Mouse (Mus musculus) activated CD4-positive, CD25-positive, alpha-beta regulatory T cell, adult 4 months (primary cell): ENCODE results near the gene Pou2f2. TPM values are rescaled to one million over a fixed set of nuclear protein-coding genes. Genes with fewer than 3 reads are reported as not detected.

ENCODE experiments used
- ATAC-seq: one replicate; pipeline ENCODE4 v1.8.0; 2017
- polyA plus RNA-seq, 2 experiments: library from polyadenylated mRNA; unstranded; fragments of 100-300 nt; shearing (Covaris generic); gene quantifications; one replicate each; pipeline ENCODE4 v1.2.1; 2017

The Pou2f2 gene
- polyA plus RNA-seq, 2 experiments from 2014 or later, result 19.1 to 25.3 TPM

DNA sequence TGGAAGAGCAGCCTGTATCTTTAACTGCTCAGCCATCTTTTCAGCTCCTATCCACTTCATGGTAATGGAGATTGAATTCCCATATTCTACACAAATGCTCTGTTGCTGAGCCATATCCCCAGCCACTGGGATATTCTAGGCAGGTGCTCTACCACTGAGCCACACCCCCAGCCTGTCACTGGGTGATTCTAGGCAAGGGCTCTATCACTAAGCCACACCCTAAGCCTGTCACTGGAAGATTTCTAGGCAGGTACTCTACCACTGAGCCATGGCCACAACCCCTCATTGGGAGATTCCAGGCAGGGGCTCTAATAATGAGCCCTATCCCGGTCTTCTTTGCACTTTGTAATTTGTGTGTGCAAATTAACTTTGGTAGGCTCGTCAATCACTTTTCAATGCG lies 15.6 kb upstream of the Pou2f2 start:
- no peak for ATAC-seq

DNA sequence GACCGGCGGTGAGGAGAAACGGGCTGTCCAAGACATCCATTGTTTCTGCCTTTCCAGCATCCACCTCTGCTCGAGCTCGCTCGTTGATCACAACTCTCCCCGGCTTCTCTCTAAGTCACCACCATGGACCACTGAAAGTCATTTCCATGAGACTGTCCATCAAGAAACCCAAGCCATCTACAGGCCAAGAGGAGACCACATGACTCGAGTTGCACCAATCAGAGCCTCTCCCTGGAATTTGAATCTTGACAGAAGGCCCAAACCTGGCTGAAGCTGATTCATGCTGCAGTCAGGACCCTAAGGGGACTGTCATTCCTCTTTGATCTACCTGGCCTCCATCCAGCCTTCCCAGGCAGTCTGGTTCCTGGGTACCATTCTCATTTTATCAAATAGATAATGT lies 12.6 kb upstream of the Pou2f2 start:
- no peak for ATAC-seq

DNA sequence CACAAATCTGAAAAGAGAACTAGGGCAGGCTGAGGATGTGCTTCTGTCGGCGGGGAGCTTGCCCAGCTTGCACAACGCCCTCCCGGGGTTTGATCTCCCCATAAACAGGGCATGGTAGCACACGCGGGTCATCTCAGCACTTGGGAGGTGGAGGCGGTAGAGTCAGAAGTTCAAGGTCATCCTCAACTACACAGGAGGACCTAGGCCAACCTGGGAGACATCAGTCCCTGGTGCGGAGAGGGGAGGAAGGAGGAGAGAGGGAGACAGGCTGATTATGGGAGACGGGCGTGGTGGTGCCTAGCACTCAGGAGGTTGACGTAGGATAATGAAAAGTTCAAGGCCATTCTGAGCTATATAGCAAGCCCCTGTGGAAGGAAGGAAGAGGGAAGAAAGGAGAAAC lies 11.3 kb upstream of the Pou2f2 start:
- ATAC-seq, result no peak

- ATAC-seq, result peak; percentile 57
These were observed 8.4 kb upstream of the Pou2f2 start for GRCm38 (mm10) chr7:25187662-25188650.

- no peak for ATAC-seq
These were observed 4.6 kb upstream of the Pou2f2 start for GRCm38 (mm10) chr7:25184091-25184490.

DNA sequence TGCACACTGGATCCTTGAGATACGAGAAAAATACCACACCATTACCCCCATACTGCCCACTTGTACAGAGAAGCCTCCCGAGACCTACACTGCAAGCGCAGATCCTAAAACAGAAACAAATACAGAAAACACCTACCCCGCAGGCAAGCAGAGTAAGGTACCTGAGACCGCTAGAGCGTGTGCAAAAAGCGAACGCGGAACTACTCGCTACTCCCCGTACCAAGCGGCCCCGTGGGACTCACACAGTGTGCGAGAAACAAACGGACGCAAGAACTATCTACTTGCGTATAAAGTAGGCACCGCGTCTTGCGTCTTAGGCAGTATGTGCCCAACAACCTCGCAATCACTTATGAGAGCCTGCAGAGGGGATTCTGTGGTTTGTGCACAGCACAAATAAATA lies 2.3 kb upstream of the Pou2f2 start:
- ATAC-seq, result no peak

GRCm38 (mm10) chr7:25181331-25181790 lies 1.8 kb upstream of the Pou2f2 start:
- peak; percentile 50 for ATAC-seq

DNA sequence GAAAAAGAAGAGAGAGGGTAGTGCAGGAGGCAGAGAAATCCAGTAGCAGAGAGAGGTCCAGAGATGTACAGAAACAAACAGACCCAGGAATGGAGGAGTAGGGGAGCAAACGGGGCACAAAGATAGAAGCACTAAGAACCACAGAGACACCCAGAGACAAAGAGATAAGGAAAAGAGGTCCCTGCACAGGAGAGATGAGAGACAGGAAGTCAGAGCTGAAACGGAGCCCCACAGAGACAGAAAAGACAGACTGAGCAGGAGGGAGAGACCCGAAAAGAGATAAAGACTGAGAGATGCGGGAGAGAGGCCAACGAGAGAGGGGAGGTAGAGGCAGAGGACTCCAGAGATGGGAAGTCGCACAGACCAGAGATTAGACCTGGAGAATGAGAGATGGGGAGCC lies 986 bp upstream of the Pou2f2 start:
- no peak for ATAC-seq

DNA sequence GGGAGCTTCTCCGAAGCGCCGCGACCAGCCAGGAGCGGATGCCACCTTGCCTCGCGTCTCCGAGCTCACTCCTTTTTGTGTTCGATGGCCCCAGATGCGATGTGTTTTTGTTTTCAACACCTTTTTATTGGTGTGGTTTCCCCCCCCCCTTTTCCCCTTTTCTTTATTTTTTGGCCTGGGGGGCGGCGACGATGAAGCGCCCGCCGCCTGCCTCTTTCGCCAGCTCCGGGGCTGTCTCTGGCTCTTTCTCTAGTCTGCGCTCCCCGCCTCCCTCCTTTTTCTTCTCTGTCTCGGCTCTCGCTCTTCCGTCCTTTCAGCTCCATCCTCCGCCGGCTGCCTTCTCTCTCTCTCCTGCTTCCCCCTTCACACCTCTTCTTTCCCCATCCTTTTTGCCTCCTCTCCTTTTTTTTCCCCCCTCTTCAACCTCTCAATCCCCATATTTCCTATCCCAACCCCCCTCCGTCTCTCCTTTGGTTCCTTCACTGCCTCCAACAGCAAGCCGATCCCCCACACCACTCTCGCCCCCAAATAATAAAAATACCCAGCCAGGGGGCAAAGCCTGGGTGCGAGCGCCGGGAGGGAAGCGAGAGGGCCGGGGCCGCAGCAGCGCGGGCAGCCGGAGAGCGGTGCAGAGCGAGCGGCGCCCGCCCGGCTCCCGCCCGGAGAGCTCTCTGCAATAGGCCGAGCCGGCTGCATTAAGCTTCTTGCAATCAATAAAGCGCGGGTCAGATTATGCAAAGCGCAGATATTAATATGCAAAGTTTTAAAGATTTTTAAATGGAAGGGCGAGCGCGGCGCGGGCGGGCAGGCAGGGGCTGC lies 530 bp downstream of the Pou2f2 start:
- no peak for ATAC-seq

GRCm38 (mm10) chr7:25178317-25178716 lies 1.2 kb downstream of the Pou2f2 start:
- ATAC-seq, result no peak

DNA sequence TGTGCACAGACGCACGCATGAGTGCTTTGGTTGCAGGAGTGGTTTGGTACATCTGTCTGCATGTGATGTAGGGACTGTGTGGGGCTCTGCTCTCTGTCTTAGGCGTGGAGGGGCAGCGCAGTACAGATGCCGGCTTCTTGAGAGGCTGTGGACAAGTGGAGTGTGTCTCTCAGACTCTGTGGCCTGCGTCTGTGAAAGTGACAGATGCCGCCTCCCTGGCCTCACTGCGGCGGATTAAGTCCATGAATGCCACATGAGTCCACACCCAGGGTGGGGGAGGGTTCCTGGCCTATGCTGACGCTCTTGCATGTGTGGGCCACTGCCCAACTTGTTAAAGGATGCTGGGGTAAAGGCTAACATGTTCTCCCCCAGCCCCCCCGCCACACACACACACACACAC lies 5.2 kb downstream of the Pou2f2 start:
- ATAC-seq, result no peak

DNA sequence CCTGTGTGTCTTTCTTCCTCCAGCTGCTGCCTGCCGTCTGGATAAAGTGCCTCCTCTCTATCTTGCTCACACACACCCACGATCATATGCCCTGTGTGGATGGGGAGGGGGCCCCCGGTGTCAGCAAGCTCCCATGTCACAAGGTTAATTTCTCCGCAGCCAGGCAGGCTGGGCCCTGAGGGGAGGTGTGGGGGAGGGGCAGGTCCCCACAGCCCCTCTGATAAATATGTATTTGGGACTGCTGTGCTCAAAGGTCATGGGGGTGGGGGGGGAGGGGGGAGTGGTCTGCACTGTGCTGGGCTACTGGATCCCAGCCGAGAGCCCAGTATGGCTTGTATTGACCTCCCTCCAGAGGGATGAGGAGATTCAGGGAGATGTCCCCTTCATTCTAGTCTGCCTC lies 6.9 kb downstream of the Pou2f2 start:
- ATAC-seq, result no peak

GRCm38 (mm10) chr7:25170583-25170982 lies 8.9 kb downstream of the Pou2f2 start:
- ATAC-seq, result no peak

DNA sequence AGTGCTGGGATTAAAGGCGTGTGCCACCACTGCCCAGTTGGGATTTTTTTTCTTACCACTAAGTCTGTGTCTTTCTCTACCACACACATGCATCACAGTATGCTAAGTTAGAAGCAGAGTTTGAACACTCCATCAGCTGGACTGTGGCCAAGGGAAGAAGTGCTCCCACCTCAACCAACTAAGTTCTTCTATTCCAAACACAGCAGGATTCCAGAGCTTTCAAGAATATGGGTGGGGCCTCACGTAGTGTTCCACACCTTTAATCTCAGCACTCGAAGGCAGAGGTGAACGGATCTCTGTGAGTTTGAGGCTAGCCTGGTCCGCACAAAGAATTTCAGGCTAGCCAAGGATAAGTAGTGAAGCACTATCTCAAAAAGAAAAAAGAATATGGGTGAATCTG lies 13.4 kb downstream of the Pou2f2 start:
- ATAC-seq, result no peak

GRCm38 (mm10) chr7:25156158-25156648 lies 23.3 kb downstream of the Pou2f2 start:
- ATAC-seq, result no peak

GRCm38 (mm10) chr7:25155469-25156157 lies 23.9 kb downstream of the Pou2f2 start:
- peak; percentile 93 for ATAC-seq

GRCm38 (mm10) chr7:25154648-25155047 lies 24.9 kb downstream of the Pou2f2 start:
- no peak for ATAC-seq

- no peak for ATAC-seq
These were observed 25.7 kb downstream of the Pou2f2 start for GRCm38 (mm10) chr7:25153841-25154240.

GRCm38 (mm10) chr7:25151916-25152556 lies 27.5 kb downstream of the Pou2f2 start:
- ATAC-seq, result no peak

DNA sequence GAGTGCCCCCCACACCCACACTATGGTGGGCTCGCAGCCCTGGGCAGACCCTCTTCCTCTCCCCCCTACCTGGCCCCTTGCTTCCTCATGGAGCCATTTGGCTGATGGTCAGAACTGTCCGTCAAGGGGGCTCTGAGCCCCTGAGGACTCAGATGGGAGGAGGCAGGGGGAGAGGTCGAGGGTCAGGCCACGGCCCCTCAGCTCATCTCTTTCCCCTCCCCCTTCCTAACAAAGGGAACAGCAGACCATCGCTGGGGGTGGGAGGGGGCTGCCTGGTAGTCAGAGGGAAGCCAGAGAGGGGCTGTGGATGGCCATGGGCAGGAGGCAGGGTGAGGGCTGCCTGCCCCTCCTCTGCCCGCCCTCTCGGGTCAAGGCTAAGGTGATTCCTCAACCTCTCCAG lies 28.5 kb downstream of the Pou2f2 start:
- ATAC-seq, result no peak

GRCm38 (mm10) chr7:25150151-25150663 lies 29.3 kb downstream of the Pou2f2 start:
- ATAC-seq, result no peak

DNA sequence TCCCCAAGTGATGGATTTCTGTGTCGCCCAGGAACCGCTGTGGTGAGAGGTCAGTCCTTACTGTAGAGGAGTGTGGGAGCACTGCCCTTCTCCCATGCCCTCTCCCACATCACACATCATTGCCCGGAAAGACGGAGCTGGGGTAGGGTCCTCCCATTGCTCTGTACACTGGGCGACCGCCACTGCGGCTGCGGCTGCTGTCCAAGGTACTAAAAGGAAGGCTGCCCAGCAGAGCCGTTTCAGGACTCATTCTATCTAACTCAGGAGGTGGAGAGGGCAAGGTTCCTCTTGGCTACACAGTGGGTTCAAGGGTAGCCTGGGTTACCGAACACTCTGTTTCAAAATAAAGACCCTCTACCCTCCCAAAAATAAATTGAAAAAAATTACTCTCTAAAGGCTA lies 33.6 kb downstream of the Pou2f2 start:
- ATAC-seq, result no peak
